Mouse (Mus musculus): ENCODE results near the gene Efcab9.
A peak's percentile ranks its signal among the peaks of the same experiment; 100 is the strongest.

The Efcab9 gene

DNA sequence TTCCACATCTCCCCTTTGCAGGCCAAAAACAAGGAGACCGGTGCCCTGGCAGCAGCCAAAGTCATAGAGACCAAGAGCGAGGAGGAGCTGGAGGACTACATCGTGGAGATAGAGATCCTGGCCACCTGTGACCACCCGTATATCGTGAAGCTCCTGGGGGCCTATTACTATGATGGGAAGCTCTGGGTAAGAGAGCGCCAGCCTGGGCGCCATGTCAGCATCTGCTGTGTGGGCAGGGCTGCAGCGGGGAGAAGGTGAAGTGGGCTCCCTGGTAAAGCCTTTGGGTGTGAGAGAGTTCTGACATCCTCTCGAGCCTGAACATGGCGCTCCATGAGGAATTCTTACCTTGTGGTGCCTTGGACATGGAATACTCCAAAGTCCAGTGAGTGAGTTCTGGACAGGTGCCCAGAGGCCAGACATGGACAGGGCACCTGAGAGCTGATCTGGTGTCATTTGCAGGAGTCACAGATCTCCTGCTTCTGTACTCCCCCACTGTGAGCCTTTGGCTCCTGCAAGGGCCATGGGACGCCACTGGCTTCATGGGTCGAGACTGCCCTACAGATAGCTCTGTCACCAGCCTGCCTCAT is 23.3 kb upstream of the Efcab9 start:
- peak; percentile 46 for DNase-seq

DNA sequence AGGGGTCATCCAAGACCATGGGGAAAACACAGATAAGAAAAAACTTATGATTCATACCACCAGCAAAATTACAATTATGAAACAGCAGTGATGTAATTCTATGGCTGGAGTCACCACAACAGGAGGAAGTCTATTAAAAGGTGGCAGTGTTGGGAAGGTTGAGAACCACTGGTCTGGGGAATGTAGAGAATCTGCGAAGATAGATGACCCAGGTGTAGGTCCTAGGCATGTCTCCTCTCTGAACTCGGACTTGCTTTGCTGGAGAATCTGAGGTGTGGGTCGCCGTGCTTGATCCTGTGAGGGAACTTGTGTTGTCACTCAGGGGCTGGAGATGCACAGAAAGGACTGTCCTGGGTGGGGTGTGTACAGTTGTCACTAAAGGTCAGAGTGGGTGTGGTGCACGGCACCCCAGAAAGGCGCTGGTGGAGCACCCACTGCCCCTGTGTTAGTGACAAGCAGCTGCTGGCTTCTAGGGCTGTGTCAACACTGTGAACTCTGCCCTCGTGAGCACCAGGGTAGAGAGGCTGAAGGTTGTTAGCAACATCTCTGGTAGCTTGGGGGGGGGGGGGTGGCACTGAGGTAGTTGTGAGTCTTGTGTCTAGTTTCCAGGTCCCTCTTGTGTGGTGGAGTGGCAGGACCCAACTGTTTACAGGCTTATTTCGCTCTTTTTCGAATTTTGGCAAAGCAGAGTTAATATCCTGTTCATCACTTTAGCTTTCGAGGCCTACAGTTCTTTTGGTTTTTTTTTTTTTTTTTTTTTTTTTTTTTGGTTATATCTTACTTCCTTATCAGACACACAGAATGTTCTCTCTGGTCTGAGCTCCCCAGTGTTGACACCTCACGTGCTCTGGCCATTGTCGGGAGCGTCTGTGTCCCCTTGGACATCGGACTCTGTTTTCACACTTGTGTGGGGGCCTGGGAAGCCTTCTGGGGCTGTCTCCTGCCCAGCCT is 22.5 kb upstream of the Efcab9 start:
- DNase-seq = peak; percentile 35

DNA sequence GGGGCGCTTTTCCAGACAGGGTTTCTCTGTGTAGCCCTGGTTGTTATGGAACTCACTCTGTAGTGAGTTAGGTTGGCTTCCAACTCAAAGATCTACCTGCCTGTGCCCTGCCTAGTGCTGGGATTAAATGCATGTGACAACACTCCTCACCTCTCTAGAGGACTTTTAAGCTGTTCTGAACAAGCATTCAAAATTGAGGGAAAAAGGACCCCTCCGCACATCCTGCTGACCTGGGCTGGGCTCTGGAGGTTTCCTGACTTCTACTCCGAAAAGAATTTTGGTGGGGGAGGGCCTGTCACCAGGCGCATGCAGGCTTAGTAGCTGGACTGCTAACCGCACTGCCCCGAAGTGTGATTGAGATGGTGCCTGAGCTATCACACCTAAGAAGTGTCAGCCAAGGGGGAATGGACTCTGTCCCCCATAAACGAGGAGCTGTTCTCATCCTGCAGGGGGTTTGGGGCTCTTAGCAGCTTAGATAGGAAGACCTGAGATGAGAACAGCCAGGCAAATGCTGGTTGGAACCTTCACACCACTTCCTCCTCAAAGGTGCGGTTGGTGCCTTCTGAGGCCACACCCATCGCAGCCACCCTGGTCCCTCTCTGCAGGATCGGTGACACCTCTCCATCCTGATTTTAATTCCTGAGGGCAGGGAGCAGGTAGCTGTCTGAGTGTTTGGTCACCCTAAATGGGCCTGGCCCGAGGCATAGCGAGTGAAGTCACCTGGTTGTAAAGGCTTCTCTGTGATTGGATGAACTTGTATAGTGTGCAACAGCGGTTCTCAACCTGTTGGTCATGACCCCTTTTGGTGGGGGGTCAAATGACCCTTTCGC is 21.6 kb upstream of the Efcab9 start:
- peak; percentile 73 for DNase-seq

DNA sequence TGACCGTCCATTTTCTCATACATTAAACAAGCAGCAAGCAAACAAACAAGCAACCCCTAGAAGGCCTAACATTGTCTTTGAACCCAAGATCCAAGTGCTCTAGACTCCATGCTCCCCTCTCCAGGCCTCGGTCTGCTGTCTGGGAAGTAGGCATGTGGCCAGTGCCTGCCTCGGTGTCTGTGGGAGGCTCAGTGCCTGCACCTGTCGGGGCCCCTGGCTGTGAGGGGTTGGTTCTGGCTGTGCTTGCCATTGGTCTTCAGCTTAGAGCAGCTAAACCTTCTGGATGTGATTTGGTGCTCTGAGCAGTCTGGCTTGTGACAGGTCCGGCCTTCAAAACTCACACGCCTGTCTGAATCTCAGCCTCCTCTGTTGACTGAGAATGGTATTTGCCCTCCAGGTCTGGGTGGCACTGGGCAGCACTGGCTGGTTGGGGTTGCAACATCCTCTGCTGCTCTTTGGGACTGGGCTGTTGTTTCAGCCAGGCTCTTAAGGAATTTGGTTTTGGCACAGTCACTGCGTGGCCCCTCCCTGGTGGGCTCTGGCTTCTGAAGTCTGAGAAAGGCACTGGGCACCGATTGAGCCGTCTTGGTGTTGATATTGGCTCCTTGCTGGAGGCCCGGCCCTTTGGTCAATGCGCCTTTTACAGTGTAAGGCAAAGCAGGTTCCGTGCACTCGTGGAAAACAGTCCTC is 20.7 kb upstream of the Efcab9 start:
- DNase-seq = peak; percentile 51

DNA sequence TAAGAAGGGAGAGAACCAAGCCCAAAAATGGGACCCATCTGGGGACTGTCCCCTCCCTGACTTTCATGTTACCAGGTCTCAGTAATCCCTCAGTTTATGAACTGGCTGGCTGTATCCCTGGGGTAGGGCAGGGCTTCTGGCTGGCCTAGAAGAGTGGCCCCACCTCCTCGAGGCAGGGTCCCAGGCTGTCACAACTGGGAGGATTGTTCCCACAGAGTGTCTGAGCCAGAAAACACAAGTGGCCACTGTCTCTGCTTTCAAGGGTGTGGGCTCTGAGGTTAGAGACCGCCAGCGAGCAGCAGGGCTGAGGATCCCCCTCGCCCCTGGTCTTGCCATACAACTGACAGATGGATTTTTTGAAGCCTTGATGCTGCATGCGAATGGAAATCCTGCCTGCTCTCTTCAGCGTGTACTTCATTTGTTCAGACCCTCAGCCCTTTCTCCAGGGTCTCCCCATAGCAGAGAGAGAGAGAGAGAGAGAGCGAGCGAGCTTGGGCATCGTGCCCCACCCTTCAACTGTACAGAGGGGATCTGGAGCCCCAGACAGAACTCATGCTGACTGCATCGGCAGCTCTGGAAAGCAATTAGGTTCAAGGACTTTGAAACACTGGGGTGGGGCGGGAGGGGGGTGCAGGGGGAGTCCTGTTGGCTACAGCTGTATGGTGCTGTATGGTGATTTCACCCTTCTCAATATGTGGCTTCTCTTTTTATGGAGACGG is 19.9 kb upstream of the Efcab9 start:
- DNase-seq = no peak

DNA sequence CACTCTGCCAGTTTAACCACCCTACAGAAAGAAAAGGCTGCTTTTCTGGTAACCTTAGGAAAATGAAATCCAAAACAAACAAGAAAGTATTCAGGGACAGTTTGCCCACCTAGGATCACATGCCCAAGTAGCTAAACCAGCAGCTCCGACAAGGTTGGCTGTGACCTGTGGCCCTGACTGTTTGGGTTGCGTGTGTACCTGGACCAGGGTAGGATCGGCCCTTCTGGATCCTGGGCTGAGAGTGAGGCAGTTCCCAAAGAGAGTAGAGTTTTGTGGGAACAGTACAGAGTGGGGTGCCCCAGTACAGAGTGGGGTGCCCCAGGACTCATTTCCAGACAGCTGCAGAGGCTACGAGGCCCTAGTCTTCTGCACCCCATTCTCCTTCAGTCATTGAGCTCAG is 19.2 kb upstream of the Efcab9 start:
- no peak for DNase-seq

DNA sequence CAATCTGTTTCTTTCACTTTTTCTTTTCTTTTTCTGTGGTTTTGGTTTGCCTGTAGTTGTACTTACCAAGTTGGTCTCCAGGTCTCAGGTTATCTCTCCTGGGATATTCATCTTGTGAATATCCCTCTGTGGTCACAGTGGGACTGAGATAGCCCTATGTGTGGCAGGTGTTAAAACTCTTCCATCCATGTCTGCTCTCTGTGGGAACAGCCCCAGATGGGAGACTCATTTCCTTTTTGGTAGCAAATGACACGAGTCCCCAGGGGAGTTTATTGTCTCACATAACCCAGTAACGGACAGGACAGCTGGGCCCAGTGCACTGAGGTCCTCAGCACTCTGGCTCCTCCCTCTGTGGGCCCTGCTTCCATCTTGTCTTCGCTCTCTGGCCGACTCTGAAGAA is 18.2 kb upstream of the Efcab9 start:
- no peak for DNase-seq

DNA sequence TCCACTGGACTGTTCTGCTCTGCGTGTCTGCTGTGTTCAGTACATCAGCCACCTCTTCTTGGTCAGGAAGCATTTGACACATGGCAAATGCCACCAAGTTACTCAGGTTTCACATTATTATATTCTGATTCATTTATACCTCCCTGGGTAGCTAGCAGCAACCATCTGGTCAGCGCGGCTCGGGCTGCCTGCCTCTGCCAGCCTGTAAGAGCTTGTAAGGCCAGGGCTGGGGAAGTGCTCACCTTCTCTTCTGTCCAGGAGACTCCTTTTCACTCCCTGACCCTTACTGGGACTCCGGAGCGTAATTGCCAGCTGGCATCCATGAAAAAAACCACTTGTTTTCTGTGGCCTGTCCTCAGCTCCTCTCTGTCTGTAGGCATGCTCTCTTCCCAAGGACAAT is 17.4 kb upstream of the Efcab9 start:
- no peak for DNase-seq

DNA sequence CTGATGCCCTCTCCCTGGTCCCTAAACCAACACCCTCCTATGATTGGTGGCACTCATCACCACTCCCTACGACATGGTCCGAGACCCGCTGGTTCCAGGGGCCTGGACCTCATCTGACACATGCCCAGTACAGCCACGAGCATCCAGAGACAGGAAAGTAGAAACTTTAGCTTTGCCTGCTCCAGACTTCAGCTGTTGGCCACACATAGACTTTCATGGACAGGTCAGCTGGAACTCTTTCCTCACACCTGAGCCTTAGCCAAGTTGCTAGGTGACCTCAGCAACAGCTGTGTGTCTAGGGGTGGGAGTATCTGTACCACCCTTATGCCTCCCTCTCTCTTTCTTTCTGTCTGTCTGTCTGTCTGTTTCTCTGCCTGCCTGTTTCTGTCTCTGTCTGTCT is 16.4 kb upstream of the Efcab9 start:
- no peak for DNase-seq

DNA sequence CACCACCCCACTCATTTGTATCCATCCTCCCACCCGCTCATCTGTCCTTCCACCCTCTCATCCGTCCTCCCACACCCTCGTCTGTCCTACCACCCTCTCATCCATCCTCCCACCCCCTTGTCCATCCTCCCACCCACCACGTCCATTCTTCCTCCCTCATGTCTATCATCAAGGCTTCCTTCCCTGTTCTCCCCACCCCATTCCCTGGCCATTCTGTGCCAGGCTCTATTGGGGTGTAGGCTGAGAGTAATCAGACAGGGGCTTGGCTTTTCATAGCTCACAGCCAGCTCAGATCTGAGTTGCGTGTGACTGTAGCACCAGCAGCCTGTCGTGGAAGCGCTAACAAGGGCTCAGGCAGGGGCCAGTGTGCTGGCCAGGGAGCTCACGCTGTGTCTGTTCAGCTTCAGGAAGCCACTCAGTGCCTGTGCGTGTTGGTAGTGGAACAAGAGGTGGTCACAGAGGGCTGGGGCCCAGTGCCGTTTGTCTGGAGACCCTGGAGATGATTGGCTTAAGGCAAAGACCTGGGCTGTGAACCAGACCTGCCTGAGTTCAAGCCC is 15.6 kb upstream of the Efcab9 start:
- no peak for DNase-seq

DNA sequence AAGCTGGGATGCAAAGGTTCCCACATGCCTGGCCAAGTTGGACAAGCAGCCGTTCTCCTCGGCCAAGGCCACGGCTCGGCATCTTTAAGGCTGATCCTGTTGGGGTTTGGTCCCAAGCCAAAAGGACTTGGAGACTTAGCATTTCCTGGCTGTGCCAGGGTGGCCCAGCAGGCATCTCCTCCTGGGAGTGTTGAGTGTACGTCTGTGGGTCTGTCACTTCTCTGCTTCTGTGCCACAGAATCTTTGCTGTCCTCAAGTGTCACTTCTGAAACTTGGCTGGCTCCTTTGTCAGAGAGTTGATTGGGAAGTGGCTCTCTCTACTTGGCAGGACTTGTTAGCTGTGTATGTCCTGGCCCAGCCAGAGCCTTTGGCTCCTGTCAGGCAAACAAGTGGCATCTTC is 14.6 kb upstream of the Efcab9 start:
- DNase-seq = no peak

DNA sequence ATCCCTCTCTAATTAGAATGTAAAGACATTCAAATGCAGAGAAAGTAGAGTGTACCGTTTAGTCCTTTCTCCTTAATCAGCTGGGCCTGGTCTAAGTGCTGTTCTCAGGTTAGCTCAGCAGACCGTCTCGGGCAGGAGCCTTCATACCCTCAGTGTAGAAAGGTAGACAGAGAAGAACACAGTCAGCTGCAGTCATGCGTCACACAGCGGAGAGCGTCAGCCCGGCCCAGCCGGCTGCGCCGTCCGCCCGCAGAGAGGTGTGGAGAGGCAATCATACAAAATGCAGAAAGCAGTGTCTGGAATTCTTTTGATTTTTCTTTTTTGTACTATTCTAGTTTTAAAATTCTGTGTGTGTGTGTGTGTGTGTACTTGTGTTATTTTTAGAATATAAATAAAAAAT is 13.7 kb upstream of the Efcab9 start:
- peak; percentile 21 for DNase-seq

DNA sequence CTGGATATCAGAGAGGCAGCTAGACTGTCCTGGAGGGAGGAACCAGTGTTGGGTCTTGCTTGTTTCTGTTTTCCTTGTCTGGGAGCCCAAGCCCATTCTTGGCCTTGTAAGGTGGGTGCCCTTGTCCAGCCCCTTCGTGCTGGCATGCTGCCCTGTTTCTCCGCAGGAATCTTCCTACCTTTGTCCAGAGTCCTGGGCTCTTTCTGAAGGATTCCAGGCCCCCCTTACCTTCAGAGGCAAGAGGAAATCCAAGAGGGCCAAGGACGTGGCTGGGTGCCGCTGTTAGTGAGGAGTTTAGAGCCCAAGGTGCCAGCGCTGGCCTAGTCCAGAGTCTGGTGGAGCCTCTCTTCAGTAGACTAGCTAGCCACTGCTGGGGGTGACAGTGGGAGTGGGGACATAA is 12.6 kb upstream of the Efcab9 start:
- no peak for DNase-seq

DNA sequence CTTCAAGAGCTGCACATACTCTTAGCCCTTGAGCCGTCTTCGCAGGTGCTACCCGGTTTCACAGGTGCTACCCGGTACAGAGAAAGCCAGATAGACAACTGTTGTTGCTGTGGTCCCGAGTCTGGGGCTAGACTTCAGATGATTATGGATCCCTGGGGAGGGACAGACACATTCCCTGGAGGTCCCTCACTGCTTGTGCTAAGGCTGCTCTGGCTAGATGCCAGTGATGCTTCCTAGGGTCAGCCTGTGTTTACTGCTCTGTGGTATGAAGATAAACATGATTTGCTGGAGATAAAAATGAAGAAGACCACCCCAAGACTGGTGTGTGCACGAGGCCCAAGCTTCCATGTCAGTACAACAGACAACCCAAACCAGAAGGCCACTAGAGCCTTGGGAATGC is 12.2 kb upstream of the Efcab9 start:
- no peak for DNase-seq

DNA sequence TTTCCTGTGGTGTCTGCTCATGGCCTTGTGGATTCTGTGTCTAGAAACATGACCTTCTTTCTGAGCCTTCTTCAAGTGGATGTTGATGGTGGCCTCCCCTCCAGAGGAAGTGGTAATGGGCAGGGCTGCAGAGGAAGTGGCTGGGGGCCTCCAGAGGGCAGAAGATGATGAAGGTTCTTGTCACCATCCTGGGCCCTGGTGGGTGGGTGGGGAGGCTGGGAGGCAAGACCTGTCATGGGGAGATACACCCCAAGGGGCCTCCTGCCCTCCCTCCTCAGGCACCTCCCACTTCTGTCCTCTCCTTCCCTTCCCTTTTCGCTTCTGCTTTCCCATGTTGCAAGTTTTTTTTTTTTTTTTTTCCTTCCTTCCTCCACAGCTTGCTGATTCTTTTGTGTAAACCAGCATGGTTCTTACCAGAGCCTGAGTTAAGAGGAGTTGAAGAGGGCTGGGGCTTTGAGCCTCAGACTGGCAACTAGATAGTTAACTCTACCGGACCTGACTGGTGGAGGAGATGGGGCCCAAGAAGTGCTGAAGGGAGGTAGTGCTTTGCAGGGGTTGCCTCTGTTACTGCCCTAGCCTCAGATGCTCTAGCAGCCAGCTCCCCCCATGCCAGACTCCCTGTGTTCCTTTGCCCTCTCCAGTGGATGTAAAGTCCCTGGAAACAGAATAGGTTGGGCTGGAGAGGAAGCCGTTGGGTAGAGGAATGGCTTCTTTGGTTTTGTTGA is 11.0 kb upstream of the Efcab9 start:
- DNase-seq = peak; percentile 77

DNA sequence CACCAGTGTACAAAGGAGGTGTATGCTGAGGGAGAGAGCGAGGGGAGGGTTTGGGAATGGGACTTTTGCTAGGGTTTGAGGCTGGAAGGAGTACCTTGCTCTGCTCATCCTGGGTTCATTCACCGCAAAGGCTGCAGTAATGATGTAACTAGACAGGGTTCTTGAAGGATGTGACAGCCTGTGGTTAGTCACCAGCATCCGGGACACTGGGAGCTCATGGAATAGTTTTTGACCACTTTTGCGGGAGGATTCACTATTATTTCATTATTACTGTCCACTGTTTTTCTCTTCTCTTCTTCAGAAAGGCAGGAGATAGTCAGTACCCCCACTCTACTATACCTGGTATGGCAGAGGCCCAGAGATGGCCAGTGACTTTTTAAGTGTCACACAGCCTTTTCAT is 10.3 kb upstream of the Efcab9 start:
- peak; percentile 42 for DNase-seq

DNA sequence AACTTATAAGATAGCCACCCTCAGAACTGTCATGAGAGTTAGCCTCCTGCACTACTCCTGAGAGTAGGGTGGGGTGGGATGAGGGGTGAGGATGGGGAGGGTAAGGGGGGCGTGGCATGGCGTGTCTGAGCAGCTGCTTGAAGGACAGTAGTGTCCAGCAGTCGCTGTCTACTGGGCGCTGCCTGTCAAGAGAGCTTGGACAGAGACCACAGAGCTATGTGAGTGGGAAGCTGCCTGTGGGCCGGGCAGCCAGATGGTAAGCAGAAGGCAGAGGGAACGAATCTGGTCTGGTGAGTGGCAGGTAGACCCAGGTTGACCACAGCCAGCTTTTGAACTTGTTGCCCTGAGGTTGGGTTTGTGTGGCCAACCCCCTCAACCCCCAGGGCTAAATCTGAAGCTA is 8.6 kb upstream of the Efcab9 start:
- DNase-seq = no peak

DNA sequence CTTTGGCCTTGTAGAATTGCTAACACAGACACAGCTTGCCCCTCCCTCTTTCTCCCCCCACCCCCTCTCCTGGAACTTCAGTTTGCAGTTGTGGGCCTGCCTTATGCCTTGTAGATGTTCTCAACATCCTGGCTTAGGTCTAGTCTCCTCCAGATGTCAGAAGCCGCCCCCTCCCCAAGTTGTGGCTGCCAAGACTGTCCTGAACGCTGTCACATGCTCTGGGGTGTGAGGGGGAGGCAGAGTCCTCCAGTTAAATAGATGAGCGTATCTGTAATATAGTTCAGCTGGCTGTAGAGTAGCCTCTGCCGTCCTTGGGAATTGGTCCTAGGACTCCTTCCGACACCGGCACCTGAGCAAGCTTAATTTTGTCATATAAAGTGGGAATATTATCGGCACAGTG is 7.8 kb upstream of the Efcab9 start:
- DNase-seq = no peak

DNA sequence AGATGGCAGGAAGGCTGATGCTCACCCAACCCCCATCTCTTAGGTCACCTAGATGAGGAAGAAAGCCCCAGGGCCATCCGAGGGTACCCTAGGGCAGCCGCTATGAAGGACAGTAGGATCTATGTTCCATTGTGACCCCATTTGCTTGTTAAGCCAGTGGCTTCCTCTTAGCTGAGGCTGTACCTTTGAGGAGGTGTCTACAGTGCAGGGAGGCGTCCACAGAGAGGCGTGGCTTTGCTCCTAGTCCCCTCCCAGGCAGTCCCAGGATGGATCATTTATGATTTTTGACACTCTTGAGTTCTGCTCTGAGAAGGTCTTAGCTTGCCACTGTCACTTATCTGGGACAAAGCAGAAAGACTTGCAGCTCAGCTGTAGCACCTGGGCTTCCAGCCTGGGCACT is 7.0 kb upstream of the Efcab9 start:
- peak; percentile 43 for DNase-seq

DNA sequence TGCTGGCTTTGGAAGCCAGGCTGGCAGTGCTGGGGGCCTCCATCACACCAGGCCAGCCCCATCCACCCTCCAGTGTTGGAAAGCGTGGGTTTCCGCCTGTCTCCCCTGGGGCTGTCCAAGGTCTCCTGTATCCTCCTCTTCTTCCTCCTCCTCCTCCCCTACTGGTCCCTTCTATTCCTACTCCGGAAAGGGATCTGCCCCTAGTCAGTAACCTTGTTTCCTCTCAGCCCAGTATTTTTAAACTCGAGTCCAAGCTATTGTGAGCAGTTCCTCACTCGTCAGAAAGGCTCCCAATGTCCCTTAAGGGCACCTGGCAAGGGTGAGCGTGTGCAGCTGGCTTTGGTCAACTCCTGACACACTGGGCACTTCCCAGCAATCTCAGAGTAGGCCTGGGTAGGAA is 6.6 kb upstream of the Efcab9 start:
- DNase-seq = no peak

DNA sequence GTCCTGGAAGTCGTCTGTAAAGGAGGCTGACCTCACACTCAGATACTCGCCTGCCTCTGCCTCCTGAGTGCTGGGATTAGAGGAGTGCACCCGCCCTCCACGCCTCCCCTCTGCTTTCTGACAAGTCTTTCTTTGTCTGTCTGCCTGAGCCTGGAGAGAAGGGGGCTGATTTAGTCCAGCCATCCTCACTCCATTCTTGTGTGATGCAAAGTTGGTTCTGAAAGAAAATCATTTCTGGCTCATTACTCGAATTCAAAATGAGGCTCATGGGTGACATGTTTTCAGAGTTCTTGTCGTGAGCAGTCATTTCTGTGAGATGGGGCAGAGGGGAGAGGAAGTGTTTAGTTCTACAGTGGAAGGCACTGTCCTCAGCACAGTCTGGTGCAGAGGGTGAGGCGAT is 5.1 kb upstream of the Efcab9 start:
- no peak for DNase-seq
